Mouse (Mus musculus) kidney, embryonic 14.5 days (tissue): ENCODE measurements around the gene Nek10. TPM values are rescaled to one million over a fixed set of nuclear protein-coding genes. Genes with fewer than 3 reads are reported as not detected.
"Not testable (repeated sequence)": the region's sequence is repeated elsewhere in the genome, so short reads cannot be mapped to it uniquely, and the experiment has no call there.

ENCODE experiments used
- ATAC-seq: fragments of 200-750 bp; cut with Nextera tagmentation; 2 replicates; pipeline ENCODE4 v1.8.0; 2017; ENCODE audit warnings: moderate number of reproducible peaks, mild to moderate bottlenecking, moderate TSS enrichment, moderate library complexity; ENCODE audit not compliant: low FRiP score, low TSS enrichment
- H3K27ac ChIP-seq: fragments of 300-500 bp; sonication (generic); 2 replicates; pipeline ENCODE4 v1.5.1; 2014; ENCODE audit warnings: low read depth, mild to moderate bottlenecking, low read length, moderate library complexity, mixed read lengths
- H3K27me3 ChIP-seq: fragments of 300-500 bp; sonication (generic); 2 replicates; pipeline ENCODE4 v1.6.1; 2014; ENCODE audit warnings: mild to moderate bottlenecking, low read length; ENCODE audit not compliant: control insufficient read depth, insufficient read depth
- H3K36me3 ChIP-seq: fragments of 300-500 bp; sonication (generic); 2 replicates; pipeline ENCODE4 v1.6.1; 2014; ENCODE audit warnings: low read length, mixed read lengths; ENCODE audit not compliant: control insufficient read depth, insufficient read depth
- H3K4me1 ChIP-seq: fragments of 300-500 bp; sonication (generic); 2 replicates; pipeline ENCODE4 v1.6.1; 2014; ENCODE audit warnings: low read length, mixed read lengths; ENCODE audit not compliant: control insufficient read depth, insufficient read depth
- H3K4me2 ChIP-seq: fragments of 300-500 bp; sonication (generic); replicated peaks from 2 replicates; pipeline ENCODE4 v1.6.1; 2014; ENCODE audit warnings: low read depth, mild to moderate bottlenecking, low read length
- H3K4me3 ChIP-seq: fragments of 300-500 bp; sonication (generic); 2 replicates; pipeline ENCODE4 v1.5.1; 2014; ENCODE audit warnings: mild to moderate bottlenecking, low read length
- H3K9ac ChIP-seq: fragments of 300-500 bp; sonication (generic); 2 replicates; pipeline ENCODE4 v1.6.1; 2014; ENCODE audit warnings: low read depth, mild to moderate bottlenecking, low read length, moderate library complexity
- H3K9me3 ChIP-seq: fragments of 300-500 bp; sonication (generic); 2 replicates; pipeline ENCODE4 v1.6.1; 2016; ENCODE audit warnings: low read length; ENCODE audit not compliant: control insufficient read depth
- whole genome bisulfite sequencing: fragments of 180-500 bp; shearing (Covaris S2); extraction: QIAGEN DNeasy Blood & Tissue Kit; methylation state at CpG from one replicate; pipeline ENCODE4 v1.1.7; 2014; 5-methylcytosine and 5-hydroxymethylcytosine counted together
- polyA plus RNA-seq: library from polyadenylated mRNA; unstranded; fragments of >200 nt; fragmentation: Nextera tagmentation; extraction: Ambion mirVana; gene quantifications from 2 replicates; pipeline ENCODE4 v1.2.1, GENCODE M21; 2014

Nek10 gene
- 0.01 TPM in 1 of 2 replicates, not detected in the other for polyA plus RNA-seq

DNA sequence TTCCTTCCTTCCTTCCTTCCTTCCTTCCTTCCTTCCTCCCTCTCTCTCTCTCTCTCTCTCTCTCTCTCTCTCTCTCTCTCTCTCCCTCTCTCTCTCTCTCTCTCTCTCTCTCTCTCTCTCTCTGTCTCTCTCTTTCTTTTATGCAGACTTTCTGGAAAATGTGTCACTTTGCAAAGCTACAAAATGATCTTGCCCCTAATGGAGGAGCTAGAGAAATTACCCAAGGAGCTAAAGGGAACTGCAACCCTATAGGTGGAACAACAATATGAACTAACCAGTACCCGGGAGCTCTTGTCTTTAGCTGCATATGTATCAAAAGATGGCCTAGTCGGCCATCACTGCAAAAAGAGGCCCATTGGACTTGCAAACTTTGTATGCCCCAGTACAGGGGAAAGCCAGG, at the start of gene Nek10:
TSS of gene Nek10 (plus strand) at position 301 of the 400 bp plus-strand sequence.
- not testable (repeated sequence) for H3K4me2 ChIP-seq, H3K9me3 ChIP-seq
- 83% methylated on average over 1 of the region's 2 CpGs for WGBS

GRCm38 (mm10) chr14:14781169-14781568, 22.0 kb upstream of the Nek10 start:
- no peak overlapping the region for H3K27ac ChIP-seq
- H3K36me3 ChIP-seq = peaks cover 35% of the 10 kb centered on the region
- no peaks in the 10 kb centered on the region for H3K9me3 ChIP-seq
- H3K27me3 ChIP-seq = no peaks in the 10 kb centered on the region
- no peak overlapping the region for H3K4me2 ChIP-seq
- ATAC-seq = no peak
- 94% methylated on average over 2 of the region's 2 CpGs for WGBS
- H3K4me3 ChIP-seq = no peak overlapping the region
- H3K4me1 ChIP-seq = no peaks in the 10 kb centered on the region
- H3K9ac ChIP-seq = no peak overlapping the region

More for the DNA sequence above, at the start of gene Nek10:
- not testable (repeated sequence) for H3K36me3 ChIP-seq, ATAC-seq, H3K27me3 ChIP-seq, H3K4me3 ChIP-seq, H3K4me1 ChIP-seq, H3K27ac ChIP-seq, H3K9ac ChIP-seq

- Histone ChIP-seq H3K27ac (no peak overlapping the region), H3K4me2 (no peak overlapping the region), H3K27me3 (no peaks in the 10 kb centered on the region), H3K4me1 (no peaks in the 10 kb centered on the region), H3K4me3 (no peak overlapping the region), H3K9ac (no peak overlapping the region), H3K9me3 (peaks cover 2% of the 10 kb centered on the region; the same call in 1 of the 2 replicates), H3K36me3 (peaks cover 38% of the 10 kb centered on the region)
- WGBS = 86% methylated on average over 1 of the region's 1 CpGs
- ATAC-seq = no peak
These were observed 19.0 kb upstream of the Nek10 start for GRCm38 (mm10) chr14:14784223-14784622.

GRCm38 (mm10) chr14:14786979-14787378, 16.2 kb upstream of the Nek10 start:
- ATAC-seq = no peak
- 100% methylated on average over 1 of the region's 1 CpGs for WGBS
- H3K36me3 ChIP-seq = peaks cover 36% of the 10 kb centered on the region

DNA sequence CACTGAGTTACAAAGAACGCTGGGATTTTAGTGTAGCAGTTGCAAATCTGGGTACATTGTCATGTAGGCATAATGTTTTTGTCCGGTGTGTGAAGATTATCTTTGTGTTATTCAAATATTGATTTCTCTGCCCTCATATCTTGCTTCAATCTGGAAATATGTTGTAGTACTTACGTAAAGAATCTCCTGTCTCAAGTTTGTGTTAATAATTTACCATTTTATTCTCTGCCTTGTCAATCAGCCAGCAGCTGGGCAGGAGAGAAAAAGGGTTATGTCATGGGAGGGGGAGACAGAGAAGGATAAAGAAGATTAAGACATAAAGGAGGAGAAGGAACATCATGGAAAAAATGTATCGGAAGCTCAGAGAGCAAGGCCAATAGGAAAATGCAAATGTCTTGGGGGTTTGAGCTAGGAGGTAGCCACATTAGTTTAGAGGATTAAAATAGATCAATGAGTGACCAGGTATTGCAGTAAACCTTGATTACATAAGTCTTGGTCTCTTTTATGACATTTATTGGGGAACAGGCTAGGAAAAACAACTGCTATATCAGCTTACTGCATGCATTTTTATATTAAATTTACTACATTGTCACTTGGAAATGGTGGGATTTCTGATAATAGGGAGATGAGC, 13.3 kb upstream of the Nek10 start:
- 92% methylated on average over 4 of the region's 4 CpGs for WGBS
- Histone ChIP-seq H3K27ac (no peak overlapping the region), H3K9me3 (peaks cover 2% of the 10 kb centered on the region; the same call in 1 of the 2 replicates), H3K9ac (no peak overlapping the region), H3K4me2 (no peak overlapping the region), H3K4me1 (no peaks in the 10 kb centered on the region), H3K36me3 (peaks cover 28% of the 10 kb centered on the region), H3K27me3 (no peaks in the 10 kb centered on the region), H3K4me3 (no peak overlapping the region)
- ATAC-seq = no peak

More at GRCm38 (mm10) chr14:14786979-14787378, 16.2 kb upstream of the Nek10 start:
- Histone ChIP-seq H3K27ac (no peak overlapping the region), H3K4me3 (no peak overlapping the region), H3K4me2 (no peak overlapping the region), H3K4me1 (no peaks in the 10 kb centered on the region), H3K9me3 (peaks cover 2% of the 10 kb centered on the region; the same call in 1 of the 2 replicates), H3K27me3 (no peaks in the 10 kb centered on the region), H3K9ac (no peak overlapping the region)

GRCm38 (mm10) chr14:14799861-14800260, 3.4 kb upstream of the Nek10 start:
- H3K9ac ChIP-seq = no peak overlapping the region
- no peak overlapping the region for H3K27ac ChIP-seq
- H3K4me1 ChIP-seq = 0 out of 2 replicates have a peak, but pooled peaks cover 5% of the 10 kb centered on the region
- no peak for ATAC-seq
- H3K27me3 ChIP-seq = no peaks in the 10 kb centered on the region
- no peak overlapping the region for H3K4me2 ChIP-seq
- WGBS = 83% methylated on average over 5 of the region's 5 CpGs
- H3K9me3 ChIP-seq = no peaks in the 10 kb centered on the region
- no peak overlapping the region for H3K4me3 ChIP-seq
- H3K36me3 ChIP-seq = peaks cover 6% of the 10 kb centered on the region; the same call in 1 of the 2 replicates

GRCm38 (mm10) chr14:14800332-14800731, 2.9 kb upstream of the Nek10 start:
- ATAC-seq = no peak

DNA sequence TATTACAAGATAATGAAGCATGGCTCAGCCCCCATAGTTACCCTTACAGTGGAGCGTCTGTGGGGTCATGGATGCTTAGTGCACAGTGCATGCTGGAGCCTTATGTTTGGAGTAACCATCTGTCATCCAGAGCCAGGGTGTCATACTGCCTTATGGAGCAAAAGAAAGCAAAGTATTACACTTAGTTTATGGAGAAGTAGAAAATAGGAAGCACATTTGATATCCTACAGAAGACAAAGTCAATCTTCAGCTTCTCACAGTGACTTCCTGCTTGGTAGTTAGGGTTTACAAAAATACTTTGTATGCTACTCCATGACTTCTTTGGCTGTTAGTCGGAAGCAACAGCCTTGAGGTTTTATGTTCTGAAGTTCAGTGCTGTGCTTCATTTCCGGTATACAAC, 2.4 kb upstream of the Nek10 start:
- Histone ChIP-seq H3K36me3 (peaks cover 6% of the 10 kb centered on the region; the same call in 1 of the 2 replicates), H3K4me1 (0 out of 2 replicates have a peak, but pooled peaks cover 5% of the 10 kb centered on the region), H3K9ac (no peak overlapping the region), H3K27ac (no peak overlapping the region), H3K9me3 (no peaks in the 10 kb centered on the region), H3K27me3 (no peaks in the 10 kb centered on the region), H3K4me2 (no peak overlapping the region), H3K4me3 (no peak overlapping the region)
- 97% methylated on average over 3 of the region's 3 CpGs for WGBS
- no peak for ATAC-seq

More at GRCm38 (mm10) chr14:14800332-14800731, 2.9 kb upstream of the Nek10 start:
- no peaks in the 10 kb centered on the region for H3K27me3 ChIP-seq
- H3K4me2 ChIP-seq = no peak overlapping the region
- H3K36me3 ChIP-seq = peaks cover 6% of the 10 kb centered on the region; the same call in 1 of the 2 replicates
- no peak overlapping the region for H3K9ac ChIP-seq
- no peaks in the 10 kb centered on the region for H3K9me3 ChIP-seq
- H3K27ac ChIP-seq = no peak overlapping the region
- 0 out of 2 replicates have a peak, but pooled peaks cover 5% of the 10 kb centered on the region for H3K4me1 ChIP-seq
- no peak overlapping the region for H3K4me3 ChIP-seq
- 93% methylated on average over 4 of the region's 4 CpGs for WGBS

DNA sequence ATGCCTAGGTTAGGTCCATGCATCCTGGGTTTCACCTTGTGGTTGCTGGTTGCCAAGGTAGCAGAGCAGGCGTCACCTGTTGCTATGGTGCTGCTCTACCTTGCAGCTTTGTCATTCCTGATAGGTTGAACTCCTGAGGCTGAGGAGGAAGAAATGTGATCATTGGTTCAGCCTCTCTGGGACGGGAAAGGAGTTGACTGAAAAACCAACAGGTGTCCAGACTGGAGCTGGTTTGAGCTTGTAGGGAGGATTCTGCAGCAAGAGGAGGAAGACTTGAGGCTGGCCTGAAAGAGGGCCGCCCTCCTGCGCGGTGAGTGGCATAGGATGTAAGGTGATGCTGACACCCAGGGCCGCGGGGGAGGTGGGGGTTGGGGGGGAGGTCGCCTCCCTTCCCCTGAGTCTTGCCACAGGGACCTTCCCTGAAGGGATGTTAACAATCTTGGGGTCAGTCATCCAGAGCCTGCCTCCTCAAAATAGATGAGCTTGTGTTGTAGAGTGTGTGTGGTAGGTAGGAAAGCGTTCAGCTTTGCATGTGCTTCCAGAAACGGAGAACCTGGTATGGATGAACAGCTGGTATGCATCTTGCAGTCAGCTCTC, 804 bp downstream of the Nek10 start:
- peak; percentile 97 for ATAC-seq
- 3% methylated on average over 10 of the region's 10 CpGs for WGBS
- no peaks in the 10 kb centered on the region for H3K9me3 ChIP-seq
- H3K36me3 ChIP-seq = no peaks in the 10 kb centered on the region
- no peak overlapping the region for H3K4me3 ChIP-seq
- no peak overlapping the region for H3K9ac ChIP-seq
- 0 out of 2 replicates have a peak, but pooled peaks cover 5% of the 10 kb centered on the region for H3K4me1 ChIP-seq
- 0 out of 2 replicates have a peak overlapping the region, but pooled peaks have one; percentile 26 for H3K27ac ChIP-seq
- no peaks in the 10 kb centered on the region for H3K27me3 ChIP-seq
- no peak overlapping the region for H3K4me2 ChIP-seq
